Mouse (Mus musculus) cerebellum, adult (tissue): ENCODE measurements around the gene Olfr1445.

Experiments used
- ATAC-seq: cut with Nextera tagmentation; 2 replicates; pipeline ENCODE4 v1.9.2; 2017; ENCODE audit warnings: mild to moderate bottlenecking, moderate library complexity, mixed read lengths; ENCODE audit not compliant: insufficient number of reproducible peaks, low FRiP score, low TSS enrichment

Olfr1445 gene

GRCm38 (mm10) chr19:12883555-12883954 lies at the start of gene Olfr1445:
Gene Olfr1445, plus strand, starts transcription at chr19:12883855.
- ATAC-seq: no peak

- no peak for ATAC-seq
Observed at GRCm38 (mm10) chr19:12838507-12838906, 45.1 kb upstream of the Olfr1445 start.

GRCm38 (mm10) chr19:12846382-12846781 lies 37.3 kb upstream of the Olfr1445 start, which contains the start of gene Gm5244:
Gene Gm5244, plus strand, starts transcription at chr19:12846682.
- no peak for ATAC-seq

GRCm38 (mm10) chr19:12856983-12857382 lies 26.7 kb upstream of the Olfr1445 start, which contains the start of gene Olfr1444:
Gene Olfr1444, plus strand, starts transcription at chr19:12857283.
- no peak for ATAC-seq

GRCm38 (mm10) chr19:12893424-12893823 lies 9.8 kb downstream of the Olfr1445 start, which contains the start of gene Olfr1446:
Gene Olfr1446, minus strand, starts transcription at chr19:12893524.
- ATAC-seq: no peak

- no peak for ATAC-seq
Observed at GRCm38 (mm10) chr19:12903643-12904042, 20.0 kb downstream of the Olfr1445 start, which contains the start of gene Olfr1447. Gene Olfr1447, minus strand, starts transcription at chr19:12903743.

- ATAC-seq: no peak
Observed at GRCm38 (mm10) chr19:12924319-12924718, 40.7 kb downstream of the Olfr1445 start, which contains the start of gene Olfr1448. Gene Olfr1448, minus strand, starts transcription at chr19:12924419.

- ATAC-seq: no peak
Observed at GRCm38 (mm10) chr19:12930540-12930939, 46.9 kb downstream of the Olfr1445 start, which contains the start of gene Olfr1449. Gene Olfr1449, plus strand, starts transcription at chr19:12930840.
